Mouse (Mus musculus) hindbrain, embryonic 15.5 days (tissue): ENCODE data around the gene Ndufb3. TPM values are rescaled to one million over a fixed set of nuclear protein-coding genes. Genes with fewer than 3 reads are reported as not detected.
"Not testable (repeated sequence)": the region's sequence is repeated elsewhere in the genome, so short reads cannot be mapped to it uniquely, and the experiment has no call there.

Source experiments
- ATAC-seq: fragments of 200-750 bp; cut with Nextera tagmentation; 2 replicates; pipeline ENCODE4 v1.8.0; 2017; ENCODE audit warnings: low read depth, moderate number of reproducible peaks, moderate TSS enrichment; ENCODE audit not compliant: low FRiP score
- H3K27ac ChIP-seq: fragments of 300-500 bp; sonication (generic); replicated peaks from 2 replicates; pipeline ENCODE4 v1.5.1; 2015; ENCODE audit warnings: mild to moderate bottlenecking, inconsistent platforms
- H3K27me3 ChIP-seq: fragments of 300-500 bp; sonication (generic); 2 replicates; pipeline ENCODE4 v1.6.1; 2015; ENCODE audit warnings: control low read depth, inconsistent platforms
- H3K36me3 ChIP-seq: fragments of 300-500 bp; sonication (generic); 2 replicates; pipeline ENCODE4 v1.6.1; 2015; ENCODE audit warnings: control low read depth, inconsistent platforms
- H3K4me1 ChIP-seq: fragments of 300-500 bp; sonication (generic); replicated peaks from 2 replicates; pipeline ENCODE4 v1.6.1; 2015; ENCODE audit warnings: control low read depth, inconsistent platforms
- H3K4me2 ChIP-seq: fragments of 300-500 bp; sonication (generic); 2 replicates; pipeline ENCODE4 v1.6.1; 2015; ENCODE audit warnings: moderate library complexity, mild to moderate bottlenecking, inconsistent platforms
- H3K4me3 ChIP-seq: fragments of 300-500 bp; sonication (generic); 2 replicates; pipeline ENCODE4 v1.5.1; 2015; ENCODE audit warnings: mild to moderate bottlenecking, inconsistent platforms
- H3K9ac ChIP-seq: fragments of 300-500 bp; sonication (generic); 2 replicates; pipeline ENCODE4 v1.6.1; 2015; ENCODE audit warnings: inconsistent platforms
- H3K9me3 ChIP-seq: fragments of 300-500 bp; sonication (generic); 2 replicates; pipeline ENCODE4 v1.6.1; 2016; ENCODE audit warnings: control low read depth, inconsistent platforms
- WGBS: fragments of 180-500 bp; shearing (Covaris S2); methylation state at CpG from one replicate; pipeline ENCODE4 v1.1.7; 2015; 5-methylcytosine and 5-hydroxymethylcytosine counted together
- polyA plus RNA-seq: library from polyadenylated mRNA; unstranded; fragments of >200 nt; fragmentation: Nextera tagmentation; extraction: Ambion mirVana; gene quantifications from 2 replicates; pipeline ENCODE4 v1.2.1, GENCODE M21; 2015

Gene Ndufb3
- polyA plus RNA-seq = 174 and 195 TPM in 2 replicates

GRCm38 (mm10) chr1:58586171-58586997 lies at the start of gene Ndufb3, which contains the start of gene Fam126b:
Gene Ndufb3 (plus strand): TSS chr1:58586384.
Gene Fam126b (minus strand): TSS chr1:58586323.
- peak within 1 kb of the TSS; percentile 80 for H3K4me3 ChIP-seq
- H3K9ac ChIP-seq = peak within 1 kb of the TSS; percentile 93
- 0 out of 2 replicates have a peak, but pooled peaks cover 3% of the 10 kb centered on the region for H3K36me3 ChIP-seq
- H3K9me3 ChIP-seq = no peaks in the 10 kb centered on the region
- H3K4me1 ChIP-seq = peaks cover 15% of the 10 kb centered on the region
- peak within 1 kb of the TSS; percentile 89 for H3K27ac ChIP-seq
- ATAC-seq = peak; percentile 99
- WGBS = under 1% methylated on average over 41 of the region's 41 CpGs
- no peaks in the 10 kb centered on the region for H3K27me3 ChIP-seq
- peak within 1 kb of the TSS; percentile 85 for H3K4me2 ChIP-seq

- Histone ChIP-seq H3K4me2 (no peak overlapping the region), H3K9me3 (no peaks in the 10 kb centered on the region), H3K9ac (no peak overlapping the region), H3K4me3 (no peak overlapping the region), H3K36me3 (peaks cover 53% of the 10 kb centered on the region), H3K4me1 (no peaks in the 10 kb centered on the region), H3K27ac (no peak overlapping the region), H3K27me3 (no peaks in the 10 kb centered on the region)
- ATAC-seq = no peak
- WGBS = 83% methylated on average over 1 of the region's 1 CpGs
Observed at GRCm38 (mm10) chr1:58541386-58541785, 44.8 kb upstream of the Ndufb3 start.

GRCm38 (mm10) chr1:58560370-58560769 lies 25.8 kb upstream of the Ndufb3 start:
- not testable (repeated sequence) for H3K36me3 ChIP-seq, H3K9ac ChIP-seq, H3K27me3 ChIP-seq, H3K9me3 ChIP-seq, ATAC-seq, H3K4me2 ChIP-seq, H3K4me3 ChIP-seq, H3K4me1 ChIP-seq, H3K27ac ChIP-seq
- 95% methylated on average over 6 of the region's 6 CpGs for WGBS

- Histone ChIP-seq H3K4me1 (no peaks in the 10 kb centered on the region), H3K9me3 (no peaks in the 10 kb centered on the region), H3K27ac (no peak overlapping the region), H3K27me3 (no peaks in the 10 kb centered on the region), H3K4me2 (no peak overlapping the region), H3K36me3 (peaks cover 9% of the 10 kb centered on the region), H3K4me3 (no peak overlapping the region), H3K9ac (no peak overlapping the region)
- 90% methylated on average over 1 of the region's 1 CpGs for WGBS
- no peak for ATAC-seq
Observed at GRCm38 (mm10) chr1:58562455-58562854, 23.7 kb upstream of the Ndufb3 start.

GRCm38 (mm10) chr1:58564981-58565380 lies 21.2 kb upstream of the Ndufb3 start:
- Histone ChIP-seq H3K4me2 (no peak overlapping the region), H3K9me3 (no peaks in the 10 kb centered on the region), H3K4me3 (no peak overlapping the region), H3K27ac (no peak overlapping the region), H3K36me3 (peaks cover 6% of the 10 kb centered on the region), H3K27me3 (no peaks in the 10 kb centered on the region), H3K9ac (no peak overlapping the region), H3K4me1 (no peaks in the 10 kb centered on the region)
- 90% methylated on average over 5 of the region's 5 CpGs for WGBS
- ATAC-seq = no peak

- no peak overlapping the region for H3K9ac ChIP-seq
- no peak for ATAC-seq
Observed at GRCm38 (mm10) chr1:58566621-58567020, 19.6 kb upstream of the Ndufb3 start.

GRCm38 (mm10) chr1:58568456-58569130 lies 17.6 kb upstream of the Ndufb3 start:
- ATAC-seq = no peak
- H3K9me3 ChIP-seq = no peaks in the 10 kb centered on the region

More at GRCm38 (mm10) chr1:58566621-58567020, 19.6 kb upstream of the Ndufb3 start:
- Histone ChIP-seq H3K9me3 (no peaks in the 10 kb centered on the region), H3K4me3 (no peak overlapping the region), H3K27ac (no peak overlapping the region), H3K4me2 (no peak overlapping the region), H3K36me3 (peaks cover 4% of the 10 kb centered on the region), H3K4me1 (no peaks in the 10 kb centered on the region), H3K27me3 (no peaks in the 10 kb centered on the region)

GRCm38 (mm10) chr1:58570437-58570836 lies 15.7 kb upstream of the Ndufb3 start:
- Histone ChIP-seq H3K4me2 (no peak overlapping the region), H3K36me3 (no peaks in the 10 kb centered on the region), H3K4me1 (no peaks in the 10 kb centered on the region), H3K27ac (no peak overlapping the region), H3K27me3 (no peaks in the 10 kb centered on the region), H3K4me3 (no peak overlapping the region), H3K9ac (no peak overlapping the region), H3K9me3 (no peaks in the 10 kb centered on the region)
- 41% methylated on average over 4 of the region's 4 CpGs for WGBS
- ATAC-seq = no peak

More at GRCm38 (mm10) chr1:58568456-58569130, 17.6 kb upstream of the Ndufb3 start:
- Histone ChIP-seq H3K27me3 (no peaks in the 10 kb centered on the region), H3K27ac (no peak overlapping the region), H3K9ac (no peak overlapping the region), H3K4me2 (no peak overlapping the region), H3K4me1 (no peaks in the 10 kb centered on the region), H3K4me3 (no peak overlapping the region), H3K36me3 (no peaks in the 10 kb centered on the region)

- H3K9me3 ChIP-seq = no peaks in the 10 kb centered on the region
- no peaks in the 10 kb centered on the region for H3K27me3 ChIP-seq
- ATAC-seq = no peak
- WGBS = 91% methylated on average over 2 of the region's 2 CpGs
- H3K36me3 ChIP-seq = no peaks in the 10 kb centered on the region
- H3K27ac ChIP-seq = no peak overlapping the region
- H3K9ac ChIP-seq = no peak overlapping the region
- H3K4me1 ChIP-seq = no peaks in the 10 kb centered on the region
- H3K4me2 ChIP-seq = no peak overlapping the region
- H3K4me3 ChIP-seq = no peak overlapping the region
Observed at GRCm38 (mm10) chr1:58579179-58579578, 7.0 kb upstream of the Ndufb3 start.

- no peak overlapping the region for H3K9ac ChIP-seq
- 76% methylated on average over 1 of the region's 1 CpGs for WGBS
- ATAC-seq = no peak
- H3K4me2 ChIP-seq = no peak overlapping the region
- no peak overlapping the region for H3K4me3 ChIP-seq
- no peaks in the 10 kb centered on the region for H3K27me3 ChIP-seq
- peaks cover 15% of the 10 kb centered on the region for H3K4me1 ChIP-seq
- H3K9me3 ChIP-seq = no peaks in the 10 kb centered on the region
- no peaks in the 10 kb centered on the region for H3K36me3 ChIP-seq
- H3K27ac ChIP-seq = no peak overlapping the region
Observed at GRCm38 (mm10) chr1:58582611-58583010, 3.6 kb upstream of the Ndufb3 start.

GRCm38 (mm10) chr1:58584271-58584670 lies 1.9 kb upstream of the Ndufb3 start:
- Histone ChIP-seq H3K9me3 (no peaks in the 10 kb centered on the region), H3K9ac (no peak overlapping the region), H3K4me1 (peaks cover 15% of the 10 kb centered on the region), H3K27me3 (no peaks in the 10 kb centered on the region), H3K27ac (no peak overlapping the region), H3K4me3 (no peak overlapping the region), H3K4me2 (no peak overlapping the region), H3K36me3 (no peaks in the 10 kb centered on the region)
- WGBS = 70% methylated on average over 1 of the region's 1 CpGs
- no peak for ATAC-seq
